Mouse (Mus musculus): ENCODE results near the gene Paxip1. TPM values are rescaled to one million over a fixed set of nuclear protein-coding genes. Genes with fewer than 3 reads are reported as not detected.

Paxip1 gene
- polyA plus RNA-seq, 1 experiment from 2014 or later = 58.1 TPM

GRCm38 (mm10) chr5:27716026-27716425 lies 75.5 kb downstream of the Paxip1 start:
- Histone ChIP-seq H3K9me3 (replicated peaks) (no peaks in the 10 kb centered on the region), H3K4me1 (peaks cover 12% of the 10 kb centered on the region), H3K27ac (replicated peaks) (no peak overlapping the region), H3K36me3 (no peaks in the 10 kb centered on the region), H3K4me3 (no peak overlapping the region), H3K27me3 (ENCODE audit: low read depth, poor library complexity, severe bottlenecking) (no peaks in the 10 kb centered on the region)
- no peak for DNase-seq (ENCODE audit: low spot score)
- 94% methylated on average over 4 of the region's 4 CpGs for WGBS

GRCm38 (mm10) chr5:27714356-27714755 lies 77.1 kb downstream of the Paxip1 start:
- Histone ChIP-seq H3K9me3 (replicated peaks) (no peaks in the 10 kb centered on the region), H3K36me3 (no peaks in the 10 kb centered on the region), H3K27me3 (ENCODE audit: low read depth, poor library complexity, severe bottlenecking) (no peaks in the 10 kb centered on the region), H3K4me1 (peaks cover 15% of the 10 kb centered on the region), H3K27ac (replicated peaks) (no peak overlapping the region), H3K4me3 (no peak overlapping the region)
- 80% methylated on average over 9 of the region's 9 CpGs for WGBS
- no peak for DNase-seq (ENCODE audit: low spot score)

- WGBS = 66% methylated on average over 8 of the region's 8 CpGs
Measured at GRCm38 (mm10) chr5:27711461-27712192, 79.9 kb downstream of the Paxip1 start.

GRCm38 (mm10) chr5:27708209-27708608 lies 83.3 kb downstream of the Paxip1 start:
- Histone ChIP-seq H3K4me1 (peaks cover 28% of the 10 kb centered on the region), H3K27ac (replicated peaks) (no peak overlapping the region), H3K9me3 (replicated peaks) (no peaks in the 10 kb centered on the region), H3K4me3 (no peak overlapping the region), H3K27me3 (ENCODE audit: low read depth, poor library complexity, severe bottlenecking) (no peaks in the 10 kb centered on the region), H3K36me3 (no peaks in the 10 kb centered on the region)
- 74% methylated on average over 6 of the region's 6 CpGs for WGBS
- DNase-seq (ENCODE audit: low spot score) = no peak

More at GRCm38 (mm10) chr5:27711461-27712192, 79.9 kb downstream of the Paxip1 start:
- Histone ChIP-seq H3K4me3 (no peak overlapping the region), H3K36me3 (no peaks in the 10 kb centered on the region), H3K4me1 (peaks cover 28% of the 10 kb centered on the region), H3K27ac (replicated peaks) (peak overlapping the region; percentile 33; the same call in 1 of the 2 replicates), H3K9me3 (replicated peaks) (no peaks in the 10 kb centered on the region), H3K27me3 (ENCODE audit: low read depth, poor library complexity, severe bottlenecking) (no peaks in the 10 kb centered on the region)
- no peak for DNase-seq (ENCODE audit: low spot score)

GRCm38 (mm10) chr5:27707283-27707682 lies 84.2 kb downstream of the Paxip1 start:
- no peak for DNase-seq (ENCODE audit: low spot score)
- no peak overlapping the region for H3K4me3 ChIP-seq
- peak overlapping the region; percentile 33; the same call in 1 of the 2 replicates for H3K27ac ChIP-seq (replicated peaks)
- no peaks in the 10 kb centered on the region for H3K36me3 ChIP-seq
- no peaks in the 10 kb centered on the region for H3K9me3 ChIP-seq (replicated peaks)
- H3K4me1 ChIP-seq = peaks cover 28% of the 10 kb centered on the region
- no peaks in the 10 kb centered on the region for H3K27me3 ChIP-seq (ENCODE audit: low read depth, poor library complexity, severe bottlenecking)

GRCm38 (mm10) chr5:27706551-27706950 lies 84.9 kb downstream of the Paxip1 start:
- WGBS = 76% methylated on average over 6 of the region's 6 CpGs
- Histone ChIP-seq H3K27ac (replicated peaks) (no peak overlapping the region), H3K4me1 (peaks cover 28% of the 10 kb centered on the region), H3K9me3 (replicated peaks) (no peaks in the 10 kb centered on the region), H3K27me3 (ENCODE audit: low read depth, poor library complexity, severe bottlenecking) (no peaks in the 10 kb centered on the region), H3K36me3 (no peaks in the 10 kb centered on the region), H3K4me3 (no peak overlapping the region)
- no peak for DNase-seq (ENCODE audit: low spot score)

- no peaks in the 10 kb centered on the region for H3K36me3 ChIP-seq
- DNase-seq (ENCODE audit: low spot score) = no peak
- no peaks in the 10 kb centered on the region for H3K9me3 ChIP-seq (replicated peaks)
- H3K27ac ChIP-seq (replicated peaks) = no peak overlapping the region
- peaks cover 20% of the 10 kb centered on the region; the same call in 1 of the 2 replicates for H3K4me1 ChIP-seq
- H3K27me3 ChIP-seq (ENCODE audit: low read depth, poor library complexity, severe bottlenecking) = no peaks in the 10 kb centered on the region
- H3K4me3 ChIP-seq = no peak overlapping the region
Measured at GRCm38 (mm10) chr5:27705020-27705419, 86.5 kb downstream of the Paxip1 start.

GRCm38 (mm10) chr5:27702482-27702881 lies 89.0 kb downstream of the Paxip1 start:
- Histone ChIP-seq H3K36me3 (no peaks in the 10 kb centered on the region), H3K27ac (replicated peaks) (no peak overlapping the region), H3K27me3 (ENCODE audit: low read depth, poor library complexity, severe bottlenecking) (no peaks in the 10 kb centered on the region), H3K9me3 (replicated peaks) (no peaks in the 10 kb centered on the region), H3K4me3 (no peak overlapping the region), H3K4me1 (peaks cover 15% of the 10 kb centered on the region; the same call in 1 of the 2 replicates)
- no peak for DNase-seq (ENCODE audit: low spot score)
- 86% methylated on average over 6 of the region's 6 CpGs for WGBS

Other genes with a start within 250 kb of the Paxip1 start
- gene Htr5a, start 50.5 kb upstream of the Paxip1 start, polyA plus RNA-seq (2016; fragmentation: Nextera tagmentation; extraction: Ambion mirVana) = 0.02 TPM in 1 of 2 replicates, not detected in the other